ENCODE assay signal across 8 mouse cellular contexts in the genomic region with DNA sequence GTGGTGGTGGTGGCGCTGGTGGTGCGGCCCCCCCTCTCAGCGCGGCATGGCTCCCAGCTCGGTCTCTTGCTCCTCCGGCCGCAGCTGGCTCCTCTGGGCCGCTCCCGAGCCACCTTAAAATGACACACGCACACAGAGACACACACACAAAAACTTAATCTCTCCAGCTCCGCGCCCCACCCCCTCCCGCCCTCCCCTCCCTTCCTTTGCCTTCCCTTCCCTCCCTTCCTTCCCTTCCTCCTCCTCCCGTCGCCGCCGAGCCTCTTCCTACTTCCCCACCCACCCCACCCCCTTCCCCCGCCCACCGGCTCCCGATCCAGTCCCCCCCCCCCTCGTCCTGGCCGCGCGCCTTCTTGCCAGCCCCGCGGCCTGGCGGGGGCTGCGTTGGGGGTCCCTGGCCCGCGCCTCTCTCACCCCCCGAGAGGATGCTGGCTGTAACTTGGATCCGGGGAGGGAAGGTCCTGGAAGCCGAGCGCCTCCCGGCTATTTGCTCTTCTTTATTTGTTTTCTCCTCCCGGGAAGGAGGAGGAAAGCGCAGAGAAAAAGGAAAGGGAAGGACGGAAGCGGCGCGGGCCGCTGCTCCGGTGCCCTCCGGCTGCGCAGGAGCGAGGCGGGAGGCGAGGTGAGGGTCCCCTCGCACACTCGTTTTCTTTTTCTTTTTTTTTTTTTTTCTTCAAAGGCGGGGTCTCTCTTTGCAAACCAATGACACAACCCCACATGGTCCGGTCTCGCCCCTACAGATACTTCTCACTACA. TPM values are rescaled to one million over a fixed set of nuclear protein-coding genes. Genes with fewer than 3 reads are reported as not detected.
A peak's percentile ranks its signal among the peaks of the same experiment; 100 is the strongest.
DNase-seq lines count a peak whose midpoint lies in the region; ATAC-seq and TF ChIP-seq lines count a peak whose summit lies in the region.

A gene (minus strand): TSS at position 107 of the 755 bp plus-strand sequence.

- H3K9ac ChIP-seq in MEL (ENCODE audit: control insufficient read depth, low read depth, low read length, poor library complexity, severe bottlenecking) = peak within 1 kb of the TSS; percentile 87
- peak within 1 kb of the TSS; percentile 99 for H3K9ac ChIP-seq in forebrain, embryonic 13.5 days
- H3K9ac ChIP-seq in lung, embryonic 14.5 days = peak within 1 kb of the TSS; percentile 98

- TF ChIP-seq POLR2A in MEL (IDR thresholded peaks at IDR 0.05; ENCODE audit: control insufficient read depth in 1 of 2, insufficient read depth in 1 of 2, low read depth in 1 of 2, low read length in 2 of 2, poor library complexity in 1 of 2) = peak in 1 of 2 experiments; percentile 33; a peak in 2 of 4 replicates
- TF ChIP-seq POLR2A in brain, embryonic 14.5 days (IDR thresholded peaks at IDR 0.05; ENCODE audit: borderline replicate concordance, extremely low read depth, insufficient read depth, insufficient read length, poor library complexity, severe bottlenecking) = no peak; the same call in 1 of the 2 replicates

- WGBS in forebrain, embryonic 13.5 days = 1% methylated on average over 38 of the region's 53 CpGs
- WGBS in lung, embryonic 14.5 days = under 1% methylated on average over 27 of the region's 53 CpGs

- no peak for TF ChIP-seq RAD21 in MEL (IDR thresholded peaks at IDR 0.05; ENCODE audit: low read depth, low read length)

- ATAC-seq in forebrain, embryonic 13.5 days = peak; percentile 64
- peak; percentile 70 for ATAC-seq in lung, embryonic 14.5 days (ENCODE audit: insufficient read depth)
- no peak for ATAC-seq in monocyte, adult 5-6 weeks (replicated peaks; ENCODE audit: insufficient number of reproducible peaks, low FRiP score, low TSS enrichment, poor library complexity, severe bottlenecking)

- H3K79me2 ChIP-seq in MEL (ENCODE audit: control insufficient read depth, insufficient read depth, low read length, poor library complexity) = peaks cover 49% of the 10 kb centered on the region

- H3K27me3 ChIP-seq in MEL (ENCODE audit: control insufficient read depth in 1 of 2, insufficient read depth in 2 of 2, low read length in 2 of 2) = no peaks in the 10 kb centered on the region
- H3K27me3 ChIP-seq in forebrain, embryonic 13.5 days = peaks cover 19% of the 10 kb centered on the region
- H3K27me3 ChIP-seq in lung, embryonic 14.5 days (ENCODE audit: insufficient read depth, low read length) = no peaks in the 10 kb centered on the region

- peaks cover 0 to 12% of the 10 kb centered on the region in 2 experiments; a peak in 3 of 4 replicates for H3K4me1 ChIP-seq in MEL (ENCODE audit: control insufficient read depth in 1 of 2, insufficient read depth in 2 of 2, low read length in 2 of 2)
- H3K4me1 ChIP-seq in forebrain, embryonic 13.5 days = peaks cover 41% of the 10 kb centered on the region
- H3K4me1 ChIP-seq in lung, embryonic 14.5 days (ENCODE audit: insufficient read depth) = peaks cover 12% of the 10 kb centered on the region

- no peak for TF ChIP-seq CTCF in MEL (IDR thresholded peaks at IDR 0.05 in 2 of 3, conservative IDR thresholded peaks at IDR 0.05 in 1 of 3; ENCODE audit: control insufficient read depth in 1 of 3, insufficient read depth in 1 of 3, low read depth in 2 of 3, low read length in 3 of 3, poor library complexity in 1 of 3, severe bottlenecking in 1 of 3)
- TF ChIP-seq CTCF in brain, embryonic 14.5 days (IDR thresholded peaks at IDR 0.05; ENCODE audit: borderline replicate concordance, extremely low read depth, insufficient read depth, insufficient read length) = no peak
- TF ChIP-seq CTCF in layer of hippocampus, adult 2 months (conservative IDR thresholded peaks at IDR 0.05) = no peak
- no peak for TF ChIP-seq CTCF in lung, embryonic 14.5 days (IDR thresholded peaks at IDR 0.05; ENCODE audit: low read depth)

- intact Hi-C loops in heart, postnatal 25 days (cut with DNase I) = loop anchor here (5.0 to 10.0 kb wide), 3 partner anchors 46 to 459 kb away; a partner anchor contains a TSS

- H3K9me3 ChIP-seq in MEL (replicated peaks; ENCODE audit: insufficient read depth, low read length) = no peaks in the 10 kb centered on the region
- peaks cover under 1% of the 10 kb centered on the region; the same call in 1 of the 2 replicates for H3K9me3 ChIP-seq in forebrain, embryonic 13.5 days (replicated peaks)
- H3K9me3 ChIP-seq in lung, embryonic 14.5 days (ENCODE audit: low read depth, low read length) = no peaks in the 10 kb centered on the region

- DNase-seq in MEL (ENCODE audit: low read depth, low spot score) = peak; percentile 95
- peak; percentile 91 for DNase-seq in brain, embryonic 14.5 days (ENCODE audit: low read depth)
- peak; percentile 58 for DNase-seq in heart, postnatal 25 days (ENCODE audit: low spot score)
- peak; percentile 17 to 46 for DNase-seq in layer of hippocampus, adult 2 months (ENCODE audit: low spot score in 2 of 2)
- DNase-seq in lung, embryonic 14.5 days = peak; percentile 81
- DNase-seq in ovary, adult 18-20 months (ENCODE audit: low spot score) = peak; percentile 54

- peak within 1 kb of the TSS; percentile 99 for H3K27ac ChIP-seq in MEL (ENCODE audit: control insufficient read depth, low read depth, low read length)
- H3K27ac ChIP-seq in forebrain, embryonic 13.5 days = peak within 1 kb of the TSS; percentile 99
- H3K27ac ChIP-seq in layer of hippocampus, adult 2 months = peak within 1 kb of the TSS; percentile 91
- H3K27ac ChIP-seq in lung, embryonic 14.5 days (ENCODE audit: low read depth) = peak within 1 kb of the TSS; percentile 99

- H3K36me3 ChIP-seq in MEL (ENCODE audit: control insufficient read depth in 1 of 2, insufficient read depth in 2 of 2, low read length in 2 of 2) = peaks cover 2 to 15% of the 10 kb centered on the region in 2 experiments; a peak in 3 of 4 replicates
- no peaks in the 10 kb centered on the region for H3K36me3 ChIP-seq in forebrain, embryonic 13.5 days (ENCODE audit: poor library complexity, severe bottlenecking)
- H3K36me3 ChIP-seq in lung, embryonic 14.5 days (ENCODE audit: insufficient read depth) = no peaks in the 10 kb centered on the region

- peak within 1 kb of the TSS; percentile 97 for H3K4me3 ChIP-seq in MEL (ENCODE audit: control insufficient read depth in 1 of 2, insufficient read depth in 1 of 2, low read depth in 2 of 2, low read length in 2 of 2)
- H3K4me3 ChIP-seq in forebrain, embryonic 13.5 days = peak within 1 kb of the TSS; percentile 87
- peak within 1 kb of the TSS; percentile 85 for H3K4me3 ChIP-seq in layer of hippocampus, adult 2 months
- peak within 1 kb of the TSS; percentile 94 for H3K4me3 ChIP-seq in lung, embryonic 14.5 days (ENCODE audit: low read depth, low read length)

- peak within 1 kb of the TSS; percentile 98 for H3K4me2 ChIP-seq in forebrain, embryonic 13.5 days
- peak within 1 kb of the TSS; percentile 96 for H3K4me2 ChIP-seq in lung, embryonic 14.5 days

- no peak; a peak in 1 of 4 replicates for TF ChIP-seq EP300 in MEL (IDR thresholded peaks at IDR 0.05; ENCODE audit: low read depth in 1 of 2, low read length in 2 of 2)

TF ChIP-seq in MEL, 35 proteins besides CTCF, POLR2A, EP300 and RAD21:
- TF ChIP-seq UBTF (IDR thresholded peaks at IDR 0.05; ENCODE audit: borderline replicate concordance, insufficient read depth, low read depth, low read length) (no peak), NELFE (IDR thresholded peaks at IDR 0.05; ENCODE audit: low read depth, low read length) (peak; percentile 44), ZNF384 (IDR thresholded peaks at IDR 0.05; ENCODE audit: low read depth, low read length) (peak; percentile 97), CHD1 (IDR thresholded peaks at IDR 0.05; ENCODE audit: low read depth, low read length) (no peak), NRF1 (IDR thresholded peaks at IDR 0.05; ENCODE audit: insufficient read depth, low read depth, low read length, poor library complexity, severe bottlenecking) (peak; percentile 69), TBP (IDR thresholded peaks at IDR 0.05; ENCODE audit: low read depth, low read length) (peak; percentile 88)

RNA-seq across cellular contexts. Expression of the gene that starts here (rescaled TPM):
- not detected in 2 replicates for total RNA-seq in MEL (2012; rRNA removed)
- not detected for polyA plus RNA-seq in MEL (2012; ENCODE audit: insufficient read depth in 1 of 2, insufficient read length in 2 of 2, low read depth in 1 of 2, low replicate concordance in 2 of 2, missing spikeins in 1 of 2)
- polyA plus RNA-seq in brain, embryonic 14.5 days (2012; rRNA removed) = 48.4 and 52.3 TPM in 2 replicates
- 47.9 and 56.7 TPM in 2 replicates for polyA plus RNA-seq in forebrain, embryonic 13.5 days (2015; fragmentation: Nextera tagmentation; extraction: Ambion mirVana)
- total RNA-seq in heart, postnatal 25 days (2021) = 1 to 10 TPM; 1.7 to 1.8 TPM
- 10 to 100 TPM; 47.6 to 49.5 TPM for total RNA-seq in layer of hippocampus, adult 2 months (2021)
- polyA plus RNA-seq in lung, embryonic 14.5 days (2014; fragmentation: Nextera tagmentation; extraction: Ambion mirVana) = 174 and 179 TPM in 2 replicates
- total RNA-seq in monocyte, adult 5-6 weeks (2017) = not detected in 3 replicates

Comparison
In these comparisons a context has a peak if more than half of its experiments do, and no peak if none do; other contexts are left out.
1. RNA of the gene that starts here (total RNA-seq): 47.6 to 49.5 TPM in layer of hippocampus, adult 2 months; 1.7 to 1.8 TPM in heart, postnatal 25 days, not detected in MEL and not detected in monocyte, adult 5-6 weeks; every median in the first group is over 10 times any median in the second.
2. RNA of the gene that starts here (polyA plus RNA-seq): 174 to 179 TPM in lung, embryonic 14.5 days, 48.4 to 52.3 TPM in brain, embryonic 14.5 days and 47.9 to 56.7 TPM in forebrain, embryonic 13.5 days; not detected in MEL; every median in the first group is over 10 times any median in the second.
3. Peak in DNase-seq, H3K4me3 ChIP-seq, H3K27ac ChIP-seq and H3K9ac ChIP-seq in MEL; RNA of the gene not detected or under 1 TPM.
4. DNase-seq: peak in every context shown above with its lines; median percentile 95 in MEL; 91 in brain, embryonic 14.5 days; 81 in lung, embryonic 14.5 days; 58 in heart, postnatal 25 days; 54 in ovary, adult 18-20 months; 32 in layer of hippocampus, adult 2 months.
5. Peak in every context shown above with its lines, with median percentiles within 50 percentile points of each other: H3K27ac ChIP-seq, H3K4me3 ChIP-seq and H3K9ac ChIP-seq.